Mouse (Mus musculus) heart, postnatal 36 days (tissue): ENCODE measurements around the gene Pdha1. TPM values are rescaled to one million over a fixed set of nuclear protein-coding genes. Genes with fewer than 3 reads are reported as not detected.
A peak's percentile ranks its signal among the peaks of the same experiment; 100 is the strongest.

Source experiments
- DNase-seq, 2 experiments: peaks; one replicate each; pipeline ENCODE4 v3.0.0; 2021 to 2022
- intact Hi-C: fragments of 180-260 bp; cut with DNase I; formaldehyde crosslinking; loops from one replicate; pipeline ENCODE4 v1.15.1; 2025
- total RNA-seq, 2 experiments: library from RNA; stranded (reverse); gene quantifications; 2 replicates each; pipeline ENCODE4 v1.2.3; 2021

The Pdha1 gene
- total RNA-seq: 1,000 to 10,000 TPM; 1,112 to 1,227 TPM

- intact Hi-C loops: loop anchor here (10.0 kb wide), 1 partner anchor 603 kb away; no protein-coding TSS in a partner anchor
- peak; percentile 84 to 88 for DNase-seq
Observed at GRCm38 (mm10) chrX:160137861-160138717, at the start of gene Pdha1. TSS of gene Pdha1 (minus strand) at chrX:160138413.

DNA sequence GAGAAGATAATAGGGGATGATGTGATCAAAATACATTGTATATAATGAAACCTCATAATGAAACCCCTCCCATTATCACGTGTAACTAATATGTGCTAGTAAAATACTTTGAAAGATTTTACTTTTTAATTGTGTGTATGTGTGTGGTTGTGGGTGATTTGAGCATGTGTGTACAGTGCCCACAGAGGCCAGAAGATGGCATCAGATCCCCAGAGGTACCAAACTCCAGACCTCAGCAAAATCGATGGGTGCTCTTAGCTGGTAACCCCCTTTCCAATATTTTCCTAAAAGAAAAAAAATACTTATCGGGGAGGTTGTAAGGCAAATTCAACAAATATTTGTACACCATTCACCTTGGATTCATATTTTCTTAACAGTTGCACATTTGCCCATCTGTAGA, 40.8 kb upstream of the Pdha1 start:
- intact Hi-C loops: no loop called here
- no peak for DNase-seq

- peak; percentile 61 to 74 for DNase-seq
- intact Hi-C loops: loop anchor here (2.0 to 5.0 kb wide), 3 partner anchors 17 to 862 kb away; no protein-coding TSS in a partner anchor
Observed at GRCm38 (mm10) chrX:160170150-160170549, 31.9 kb upstream of the Pdha1 start.

GRCm38 (mm10) chrX:160166246-160166985, 28.2 kb upstream of the Pdha1 start:
- intact Hi-C loops: no loop called here
- DNase-seq: no peak

GRCm38 (mm10) chrX:160164259-160164658, 26.0 kb upstream of the Pdha1 start:
- intact Hi-C loops: no loop called here
- DNase-seq: no peak

DNA sequence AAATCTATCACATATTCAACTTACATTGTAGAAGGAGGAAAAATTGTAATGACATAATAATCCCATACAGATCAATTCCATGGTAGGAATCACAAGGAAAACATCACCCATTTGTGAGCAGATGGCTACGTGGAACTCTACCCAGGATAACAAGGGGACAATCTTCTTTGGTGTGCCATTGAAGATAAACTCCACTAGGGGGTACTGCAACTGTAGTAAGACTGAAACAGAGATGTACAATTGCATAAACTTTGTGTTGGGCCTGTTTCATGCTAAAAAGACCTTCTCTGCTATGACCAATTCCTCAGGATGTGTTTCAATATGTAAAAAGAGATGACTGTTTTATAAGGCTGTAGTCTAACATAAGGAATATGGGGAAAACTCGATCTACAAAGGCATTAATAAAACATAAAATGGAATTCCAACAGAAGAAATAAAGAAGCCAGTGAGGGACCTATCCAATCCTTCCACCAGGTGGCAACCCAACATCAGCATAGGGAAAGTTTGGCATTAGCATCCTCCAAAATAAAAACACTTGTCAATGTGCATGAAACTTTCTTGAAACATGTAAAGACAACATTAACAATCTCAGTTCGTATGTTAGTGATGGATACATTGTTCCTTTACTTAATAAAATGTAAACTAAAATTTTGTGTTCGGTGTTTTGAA, 15.1 kb upstream of the Pdha1 start:
- intact Hi-C loops: loop anchor here (2.0 to 10.0 kb wide), 3 partner anchors 18 to 879 kb away; no protein-coding TSS in a partner anchor
- DNase-seq: no peak

GRCm38 (mm10) chrX:160148859-160149258, 10.6 kb upstream of the Pdha1 start:
- intact Hi-C loops: no loop called here
- DNase-seq: no peak

DNA sequence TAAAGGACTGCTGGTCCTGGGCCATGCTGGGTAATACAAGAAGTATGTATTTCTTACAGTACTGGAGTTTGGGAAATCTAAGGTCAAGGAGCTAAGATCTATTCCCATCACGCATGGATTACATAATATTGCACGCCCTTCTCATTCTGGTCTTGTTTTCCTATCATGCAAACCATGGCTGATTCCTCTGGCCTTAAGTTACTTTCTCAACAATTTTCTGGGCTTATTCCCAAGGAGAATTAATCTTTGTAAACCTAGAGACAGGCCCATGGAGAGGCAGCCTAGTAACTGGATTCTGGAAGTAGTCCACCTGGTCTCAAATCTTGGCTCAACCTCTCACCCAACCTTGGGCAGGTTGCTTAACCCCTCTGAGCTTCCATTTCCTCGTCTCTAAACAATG, 9.2 kb upstream of the Pdha1 start:
- intact Hi-C loops: no loop called here
- no peak for DNase-seq

- intact Hi-C loops: no loop called here
- no peak for DNase-seq
Observed at GRCm38 (mm10) chrX:160146806-160147205, 8.6 kb upstream of the Pdha1 start.

DNA sequence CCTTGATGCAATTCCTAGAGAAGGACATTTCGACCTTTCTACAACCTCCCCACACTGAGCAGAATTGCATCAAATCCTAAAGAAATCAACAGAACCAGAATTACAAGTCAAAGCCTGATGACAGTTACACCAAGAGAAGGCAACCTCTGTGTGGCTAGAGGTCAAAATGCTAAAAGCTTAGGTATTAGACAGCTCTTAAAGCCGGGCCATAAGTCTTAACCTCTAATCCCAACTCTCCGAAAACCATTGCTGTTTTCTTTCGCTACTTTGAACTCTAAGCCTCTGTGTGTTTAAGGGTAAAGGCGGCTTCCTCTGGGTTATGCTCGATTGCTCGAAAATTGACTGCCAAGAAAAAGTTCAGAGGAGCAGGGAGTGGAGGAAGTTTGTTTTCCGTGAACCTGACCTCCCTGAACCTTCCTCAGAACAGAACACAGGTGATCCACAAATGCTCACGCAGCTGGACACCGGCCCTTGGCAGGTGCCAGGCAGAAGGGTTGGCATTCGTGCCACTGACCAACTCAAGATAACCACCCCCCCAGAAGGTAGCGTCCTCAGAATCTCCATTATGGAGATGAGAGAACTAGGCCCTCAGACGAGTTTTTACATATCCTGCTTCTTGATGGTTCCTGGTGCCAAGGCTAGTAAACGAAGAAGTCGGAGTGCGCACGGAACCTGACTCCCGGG, 894 bp downstream of the Pdha1 start:
- intact Hi-C loops: loop anchor here (10.0 kb wide), 1 partner anchor 603 kb away; no protein-coding TSS in a partner anchor
- no peak for DNase-seq

- intact Hi-C loops: loop anchor here (10.0 kb wide), 1 partner anchor 601 kb away; no protein-coding TSS in a partner anchor
- DNase-seq: no peak
Observed at GRCm38 (mm10) chrX:160136153-160136552, 2.1 kb downstream of the Pdha1 start.

- DNase-seq: no peak
- intact Hi-C loops: loop anchor here (10.0 kb wide), 1 partner anchor 601 kb away; no protein-coding TSS in a partner anchor
Observed at GRCm38 (mm10) chrX:160135719-160136118, 2.5 kb downstream of the Pdha1 start.

GRCm38 (mm10) chrX:160134136-160134843, 3.9 kb downstream of the Pdha1 start:
- no peak for DNase-seq
- intact Hi-C loops: loop anchor here (10.0 kb wide), 1 partner anchor 599 kb away; no protein-coding TSS in a partner anchor

DNA sequence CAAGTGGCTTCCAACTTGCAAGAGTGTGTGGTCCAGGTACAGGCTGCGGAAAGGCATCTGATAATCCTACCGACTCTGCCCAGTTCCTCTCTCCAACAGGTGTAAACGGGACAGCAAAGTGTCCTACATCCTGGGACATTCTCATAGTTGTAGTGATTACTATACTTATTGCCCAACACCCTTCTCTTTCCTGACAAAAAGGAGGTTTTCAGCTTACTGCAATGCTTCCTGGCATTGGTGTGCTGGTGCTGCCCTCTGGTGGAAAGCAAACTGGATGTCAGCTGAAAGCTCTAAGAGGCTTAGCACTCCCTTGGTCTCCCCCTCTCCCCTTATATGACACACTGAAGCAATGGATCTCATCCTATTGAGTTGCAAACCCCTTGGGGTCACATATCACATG, 21.6 kb downstream of the Pdha1 start:
- peak; percentile 42 to 49 for DNase-seq
- intact Hi-C loops: loop anchor here (5.0 to 10.0 kb wide), 3 partner anchors 129 to 492 kb away; partner anchors contain the start of genes Map3k15 and Sh3kbp1

DNA sequence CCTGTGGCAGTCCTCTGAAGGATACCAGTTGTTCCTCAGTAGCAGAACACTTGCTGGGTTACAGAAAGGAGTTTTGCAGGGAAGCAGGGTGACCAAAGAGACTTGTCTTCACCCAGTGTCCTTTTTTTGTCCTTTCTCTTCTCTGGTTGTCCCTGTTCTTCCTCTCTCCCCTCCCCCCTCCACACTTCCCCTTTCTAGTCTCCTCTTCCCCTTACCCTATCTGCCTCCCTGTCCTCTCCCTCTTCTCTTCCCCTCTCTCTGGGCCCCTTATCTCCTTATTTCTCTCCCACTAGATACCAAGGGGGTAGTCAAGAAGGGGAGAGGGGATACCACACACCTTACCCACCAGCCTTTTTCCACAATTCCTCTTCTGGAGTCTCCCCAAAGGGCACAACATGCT, 22.1 kb downstream of the Pdha1 start:
- intact Hi-C loops: loop anchor here (5.0 to 10.0 kb wide), 3 partner anchors 129 to 491 kb away; partner anchors contain the start of genes Map3k15 and Sh3kbp1
- no peak for DNase-seq

- no peak for DNase-seq
- intact Hi-C loops: loop anchor here (10.0 kb wide), 1 partner anchor 489 kb away; the partner anchor contains the start of gene Sh3kbp1
Observed at GRCm38 (mm10) chrX:160113777-160114176, 24.4 kb downstream of the Pdha1 start.

- DNase-seq: no peak
- intact Hi-C loops: no loop called here
Observed at GRCm38 (mm10) chrX:160107817-160108216, 30.4 kb downstream of the Pdha1 start.

DNA sequence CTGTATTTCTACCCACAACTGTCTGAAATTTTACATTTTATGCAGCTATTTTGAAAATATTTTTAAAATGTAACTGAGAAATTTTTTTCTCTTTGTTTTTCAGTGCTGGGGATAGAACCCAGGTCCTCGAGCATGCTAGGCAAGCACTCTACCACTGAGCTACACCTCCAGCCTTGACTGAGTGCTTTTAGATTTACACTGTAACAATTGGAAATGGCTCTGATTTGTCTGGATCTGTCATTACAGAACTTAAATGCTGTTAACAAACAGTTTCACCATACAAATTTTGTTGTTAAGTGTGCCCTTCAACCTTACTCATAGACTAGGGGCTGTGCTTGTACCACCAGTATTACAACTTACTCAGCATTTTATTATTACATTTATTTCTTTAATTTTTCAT, 46.2 kb downstream of the Pdha1 start:
- intact Hi-C loops: no loop called here
- no peak for DNase-seq
